Mouse (Mus musculus) G1E-ER4 (cell line): ENCODE measurements around the gene Paqr7. TPM values are rescaled to one million over a fixed set of nuclear protein-coding genes. Genes with fewer than 3 reads are reported as not detected.

Experiments
- GATA1 ChIP-seq: IDR thresholded peaks from one replicate; pipeline ENCODE4 v1.8.0; 2012; ENCODE audit warnings: low read length, inconsistent platforms
- polyA plus RNA-seq: library from polyadenylated mRNA; stranded (reverse); fragments of >175 nt; gene quantifications from 2 replicates; pipeline ENCODE4 v1.2.3, GENCODE M21; 2012

The Paqr7 gene
- polyA plus RNA-seq, 1 experiment = 4.1 TPM

GRCm38 (mm10) chr4:134467435-134468214, 28.9 kb upstream of the Paqr7 start:
- TF ChIP-seq GATA1 = no peak

- TF ChIP-seq GATA1 = no peak
Measured at GRCm38 (mm10) chr4:134468215-134468575, 28.3 kb upstream of the Paqr7 start, which contains the start of gene Stmn1. Gene Stmn1, plus strand, starts transcription at chr4:134468320.

- TF ChIP-seq GATA1 = no peak
Measured at GRCm38 (mm10) chr4:134468578-134469266, 27.8 kb upstream of the Paqr7 start.

- TF ChIP-seq GATA1 = no peak
Measured at GRCm38 (mm10) chr4:134469341-134469796, 27.1 kb upstream of the Paqr7 start.

- no peak for TF ChIP-seq GATA1
Measured at GRCm38 (mm10) chr4:134469985-134470384, 26.5 kb upstream of the Paqr7 start.

- no peak for TF ChIP-seq GATA1
Measured at GRCm38 (mm10) chr4:134471469-134471868, 25.0 kb upstream of the Paqr7 start.

GRCm38 (mm10) chr4:134473764-134474163, 22.7 kb upstream of the Paqr7 start:
- TF ChIP-seq GATA1 = no peak

GRCm38 (mm10) chr4:134474240-134474639, 22.3 kb upstream of the Paqr7 start:
- no peak for TF ChIP-seq GATA1

- TF ChIP-seq GATA1 = no peak
Measured at GRCm38 (mm10) chr4:134476899-134477298, 19.6 kb upstream of the Paqr7 start.

- TF ChIP-seq GATA1 = no peak
Measured at GRCm38 (mm10) chr4:134478031-134478430, 18.5 kb upstream of the Paqr7 start.

- no peak for TF ChIP-seq GATA1
Measured at GRCm38 (mm10) chr4:134479839-134480238, 16.7 kb upstream of the Paqr7 start.

- no peak for TF ChIP-seq GATA1
Measured at GRCm38 (mm10) chr4:134480864-134481263, 15.6 kb upstream of the Paqr7 start.

- no peak for TF ChIP-seq GATA1
Measured at GRCm38 (mm10) chr4:134481270-134481669, 15.2 kb upstream of the Paqr7 start.

GRCm38 (mm10) chr4:134482442-134482841, 14.1 kb upstream of the Paqr7 start:
- no peak for TF ChIP-seq GATA1

GRCm38 (mm10) chr4:134483078-134483688, 13.3 kb upstream of the Paqr7 start:
- no peak for TF ChIP-seq GATA1

GRCm38 (mm10) chr4:134483696-134484095, 12.8 kb upstream of the Paqr7 start:
- no peak for TF ChIP-seq GATA1
